Mouse (Mus musculus): ENCODE results near the gene Ifit1.
"Not testable (repeated sequence)": the region's sequence is repeated elsewhere in the genome, so short reads cannot be mapped to it uniquely, and the experiment has no call there.

Gene Ifit1

DNA sequence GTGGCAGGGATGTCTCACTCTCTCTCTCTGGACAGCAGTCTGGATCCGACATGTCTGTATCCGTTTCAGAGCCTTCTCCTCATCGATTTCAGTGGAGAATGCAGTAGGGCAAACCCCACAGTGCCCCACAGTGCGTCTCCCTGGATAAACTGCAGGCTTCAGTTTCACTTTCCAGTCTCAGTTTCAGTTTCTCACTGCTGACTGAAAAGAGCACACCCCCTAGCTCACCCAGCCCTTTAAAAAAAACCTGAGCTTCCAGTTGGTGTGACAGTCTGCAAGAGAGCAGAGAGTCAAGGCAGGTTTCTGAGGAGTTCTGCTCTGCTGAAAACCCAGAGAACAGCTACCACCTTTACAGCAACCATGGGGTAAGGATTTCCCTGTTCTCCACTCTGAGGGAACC is at the start of gene Ifit1, which contains the start of gene Ifit1bl2:
Ifit1 (plus strand) TSS at position 249 of the 400 bp plus-strand sequence.
Ifit1bl2 (minus strand) TSS at position 121 of the 400 bp plus-strand sequence.
- no peak for DNase-seq (ENCODE audit: low read depth, low spot score)

DNA sequence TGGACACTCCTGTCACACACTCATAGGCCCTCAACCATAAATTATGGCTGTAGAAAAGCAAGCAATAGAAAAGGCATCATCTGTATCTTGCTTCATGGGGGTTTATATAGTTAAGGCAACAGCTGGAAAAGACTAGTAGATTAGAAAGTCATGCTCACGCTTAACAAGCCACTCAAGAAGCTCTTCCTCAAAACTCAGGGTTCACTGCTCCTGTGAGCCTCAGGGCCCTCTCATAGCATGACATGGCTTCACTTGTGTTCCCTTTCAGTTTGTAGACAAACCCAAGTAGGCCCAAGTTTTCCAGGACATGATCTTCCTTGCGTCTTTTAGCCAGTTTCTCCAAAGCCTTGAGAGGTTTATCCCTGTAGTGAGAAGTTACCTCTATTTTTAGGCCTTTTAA is 47.2 kb upstream of the Ifit1 start:
- DNase-seq (ENCODE audit: low read depth, low spot score) = no peak

DNA sequence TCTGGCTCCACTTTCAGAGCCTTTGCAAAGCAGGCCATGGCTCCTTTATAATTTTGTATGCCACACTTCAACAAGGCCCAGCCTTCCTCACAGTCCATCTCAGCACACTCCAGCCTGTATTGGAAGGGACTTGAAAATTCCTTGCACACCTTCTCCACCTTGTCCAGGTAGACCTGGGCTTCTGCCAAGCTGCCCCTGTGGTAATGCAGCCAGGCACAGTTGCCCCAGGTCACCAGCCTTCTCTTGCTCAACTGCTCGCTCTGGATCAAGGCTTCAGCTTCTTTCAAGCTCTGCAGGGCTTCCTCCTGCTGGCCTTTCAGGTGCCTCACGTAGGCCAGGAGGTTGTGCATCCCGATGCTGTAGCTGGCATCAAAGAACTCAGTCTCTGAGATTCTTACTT is 46.1 kb upstream of the Ifit1 start:
- DNase-seq (ENCODE audit: low read depth, low spot score) = not testable (repeated sequence)

DNA sequence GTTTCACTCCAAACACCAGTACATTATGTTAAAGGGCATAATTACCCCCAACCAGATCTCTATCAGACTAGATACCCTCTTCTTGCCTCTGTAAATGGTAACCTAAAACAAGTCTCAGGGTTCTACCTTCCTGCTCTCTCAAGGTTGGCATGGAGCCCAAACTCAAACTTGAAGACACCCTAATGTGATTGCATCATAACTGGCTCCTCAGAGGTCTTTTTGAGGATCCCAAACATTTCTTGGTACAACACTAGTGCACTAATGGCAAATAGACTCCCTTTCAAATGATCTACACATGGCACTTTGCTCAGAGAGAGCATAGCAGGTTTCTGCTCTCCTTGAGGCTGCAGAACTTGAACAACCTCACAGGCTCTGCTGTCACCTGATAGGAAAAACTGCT is 43.9 kb upstream of the Ifit1 start:
- no peak for DNase-seq (ENCODE audit: low read depth, low spot score)

DNA sequence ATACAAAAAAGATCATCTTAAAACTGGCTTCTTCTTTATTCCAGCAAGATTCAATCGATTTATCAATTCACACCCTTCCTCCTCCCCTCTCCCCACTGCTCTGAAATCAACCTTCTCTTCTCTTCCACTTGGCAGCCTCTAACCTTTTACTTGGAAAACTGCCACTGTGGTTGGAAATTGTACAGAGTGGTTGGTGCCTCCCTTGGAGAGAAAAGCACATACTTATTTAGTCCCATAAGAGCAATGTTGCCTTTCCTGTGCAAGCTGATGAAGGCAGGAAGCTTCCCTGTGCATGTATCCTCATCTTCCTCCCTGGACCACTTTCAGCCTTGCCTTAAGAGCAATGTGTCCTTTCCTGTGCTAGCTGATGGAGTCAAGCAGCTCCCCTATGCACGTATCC is 42.3 kb upstream of the Ifit1 start:
- no peak for DNase-seq (ENCODE audit: low read depth, low spot score)

DNA sequence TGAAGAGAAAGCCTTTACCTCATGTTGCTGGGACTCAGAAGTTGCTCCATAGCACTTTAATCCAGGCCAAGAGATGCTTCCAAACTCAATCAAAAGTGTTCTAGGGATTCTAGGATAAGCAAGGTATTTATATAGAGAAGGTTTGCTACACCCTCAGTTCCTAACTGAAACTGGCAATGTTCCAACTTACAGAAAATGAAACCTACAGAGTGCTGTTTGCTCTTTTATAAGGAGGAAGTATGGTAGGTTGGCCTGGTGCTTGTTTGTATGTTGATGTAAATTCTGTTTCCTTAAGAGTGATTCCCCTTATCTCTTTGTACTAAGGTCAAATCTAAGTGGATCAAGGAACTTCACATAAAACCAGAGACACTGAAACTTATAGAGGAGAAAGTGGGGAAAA is 41.4 kb upstream of the Ifit1 start:
- DNase-seq (ENCODE audit: low read depth, low spot score) = not testable (repeated sequence)

DNA sequence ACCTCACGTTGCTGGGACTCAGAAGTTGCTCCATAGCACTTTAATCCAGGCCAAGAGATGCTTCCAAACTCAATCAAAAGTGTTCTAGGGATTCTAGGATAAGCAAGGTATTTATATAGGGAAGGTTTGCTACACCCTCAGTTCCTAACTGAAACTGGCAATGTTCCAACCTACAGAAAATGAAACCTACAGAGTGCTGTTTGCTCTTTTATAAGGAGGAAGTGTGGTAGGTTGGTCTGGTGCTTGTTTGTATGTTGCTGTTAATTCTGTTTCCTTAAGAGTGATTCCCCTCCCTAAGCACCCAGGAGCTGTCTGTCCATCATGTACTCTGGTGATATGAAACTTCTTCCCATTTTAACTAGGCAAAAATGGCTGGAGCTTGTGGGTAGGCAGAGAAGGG is 38.8 kb upstream of the Ifit1 start, which contains the start of gene Ifit1bl1:
Ifit1bl1 (minus strand) TSS at position 69 of the 400 bp plus-strand sequence.
- not testable (repeated sequence) for DNase-seq (ENCODE audit: low read depth, low spot score)

DNA sequence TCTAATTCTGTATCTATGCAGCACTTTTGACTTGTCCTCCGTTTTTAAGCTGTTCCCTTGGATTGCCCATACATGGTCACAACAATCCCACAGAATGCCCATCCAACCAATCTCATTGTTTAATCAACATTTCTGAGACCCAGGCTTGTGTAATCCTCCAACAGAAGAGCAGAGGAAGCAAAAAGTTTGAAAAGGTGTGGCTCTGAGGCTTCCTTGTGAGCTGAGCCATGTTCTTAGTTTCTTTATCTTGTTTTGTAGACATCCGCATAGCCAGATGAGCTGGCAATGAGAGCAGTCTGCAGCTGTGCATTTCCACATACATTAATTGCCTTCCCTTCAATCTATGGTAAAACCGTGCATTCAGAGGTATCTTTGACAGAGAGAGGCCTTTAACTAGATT is 35.2 kb upstream of the Ifit1 start:
- DNase-seq (ENCODE audit: low read depth, low spot score) = no peak

DNA sequence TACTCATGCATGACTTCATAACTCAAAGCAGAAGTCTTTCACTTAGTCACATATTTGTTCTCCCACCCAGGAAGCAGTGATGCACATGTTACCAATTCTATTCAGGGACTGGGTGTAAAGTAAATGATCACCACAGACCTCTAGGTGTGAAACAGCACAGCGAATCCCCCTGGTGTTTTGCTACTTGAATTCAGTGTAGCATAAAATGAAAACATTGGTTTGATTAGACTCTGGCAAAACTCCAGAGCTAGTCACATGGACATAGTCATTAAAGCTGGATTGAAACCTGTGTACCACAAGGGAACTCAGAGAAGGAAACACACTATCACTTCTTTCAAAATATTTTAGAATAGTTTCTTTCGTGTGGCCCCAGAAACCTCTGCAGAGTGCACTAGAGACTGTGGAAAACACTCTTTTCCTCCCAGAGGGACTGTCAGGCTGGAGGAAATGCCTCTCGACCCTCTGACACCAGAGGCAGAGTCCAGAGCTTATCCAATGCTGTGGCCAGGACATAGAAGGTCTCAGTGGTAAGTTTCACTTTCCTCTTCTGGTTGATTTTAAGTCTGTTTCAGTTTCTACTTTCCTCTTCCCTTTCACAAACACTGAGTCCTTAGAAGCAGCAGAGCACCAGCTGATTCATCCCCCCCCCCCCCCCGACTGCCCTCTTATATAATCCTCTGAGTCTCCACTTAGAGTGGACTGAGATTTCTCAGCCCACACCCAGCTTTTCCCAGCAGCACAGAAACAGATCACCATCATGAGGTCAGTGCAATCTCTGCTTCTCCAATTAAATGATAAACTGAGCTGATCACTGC is 33.2 kb upstream of the Ifit1 start, which contains the start of gene Ifit3b:
Ifit3b (plus strand) TSS at position 734 of the 815 bp plus-strand sequence.
- not testable (repeated sequence) for DNase-seq (ENCODE audit: low read depth, low spot score)

DNA sequence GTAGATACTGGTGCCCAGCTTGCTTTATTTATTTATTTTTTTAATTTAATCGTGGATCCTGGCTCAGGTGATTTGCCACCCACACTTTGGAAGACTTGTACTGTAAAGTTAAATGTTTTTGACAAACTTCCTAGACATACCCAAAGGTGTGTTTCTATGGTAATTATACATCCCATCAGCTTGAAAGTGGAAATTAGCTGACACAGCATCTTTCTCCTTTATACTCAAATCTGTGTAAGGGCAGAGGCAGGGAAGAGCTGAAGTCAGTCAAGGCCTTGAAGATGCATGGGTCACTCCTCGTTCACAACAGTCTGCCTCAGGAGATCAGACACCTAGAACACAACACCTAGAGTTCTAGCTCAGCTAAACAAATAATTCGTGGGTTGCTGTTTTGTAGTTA is 30.6 kb upstream of the Ifit1 start:
- DNase-seq (ENCODE audit: low read depth, low spot score) = not testable (repeated sequence)

DNA sequence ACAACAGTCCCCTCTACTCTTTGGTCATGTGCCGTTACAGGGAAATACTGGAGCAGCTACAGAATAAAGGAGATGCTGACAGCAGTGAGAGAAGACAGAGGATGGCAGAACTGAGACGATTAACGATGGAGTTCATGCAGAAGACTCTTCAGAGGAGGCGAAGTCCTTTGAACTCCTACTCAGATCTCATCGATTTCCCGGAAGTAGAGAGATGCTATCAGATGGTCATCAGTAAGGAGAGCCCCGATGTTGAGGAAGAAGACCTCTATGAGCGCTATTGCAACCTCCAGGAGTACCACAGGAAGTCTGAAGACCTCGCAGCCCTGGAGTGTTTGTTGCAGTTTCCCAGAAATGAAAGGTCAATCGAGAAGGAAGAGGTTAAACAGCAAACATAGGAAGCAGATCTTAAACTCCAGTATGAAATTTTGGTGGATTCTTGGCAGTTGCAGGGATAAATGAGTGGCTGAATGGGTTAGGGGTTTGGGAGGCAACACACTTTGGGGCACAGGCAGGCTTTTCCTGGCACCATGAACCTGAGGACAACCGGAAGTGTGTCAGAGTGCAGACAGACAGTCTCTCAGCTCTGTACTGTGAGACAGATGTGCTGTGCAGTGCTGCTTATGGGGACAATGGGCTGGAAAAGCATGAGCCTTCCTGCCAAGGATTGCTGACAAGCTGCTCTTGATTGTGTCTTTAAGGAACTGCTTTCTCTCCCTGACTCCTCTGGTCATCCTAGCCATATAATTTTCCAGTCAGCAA is 28.2 kb upstream of the Ifit1 start:
- DNase-seq (ENCODE audit: low read depth, low spot score) = not testable (repeated sequence)

DNA sequence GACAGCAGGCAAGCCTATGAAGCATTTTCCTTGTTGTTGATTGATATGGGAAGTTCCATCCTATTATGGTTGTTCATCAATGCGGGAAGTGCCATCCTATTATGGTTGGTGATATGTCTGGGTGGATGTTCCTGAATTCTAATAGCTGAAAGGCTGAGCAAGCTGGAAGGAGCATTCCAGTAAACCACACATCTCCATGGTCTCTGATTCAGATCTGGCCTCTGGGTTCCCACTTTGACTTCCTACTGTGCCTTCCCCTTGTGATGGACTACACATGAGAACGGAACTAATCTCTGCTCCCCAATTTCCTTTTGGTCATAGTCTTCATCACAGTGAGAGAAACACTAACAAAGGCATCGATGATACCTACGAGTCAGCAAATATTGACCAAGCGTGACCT is 19.8 kb upstream of the Ifit1 start:
- DNase-seq (ENCODE audit: low read depth, low spot score) = no peak

DNA sequence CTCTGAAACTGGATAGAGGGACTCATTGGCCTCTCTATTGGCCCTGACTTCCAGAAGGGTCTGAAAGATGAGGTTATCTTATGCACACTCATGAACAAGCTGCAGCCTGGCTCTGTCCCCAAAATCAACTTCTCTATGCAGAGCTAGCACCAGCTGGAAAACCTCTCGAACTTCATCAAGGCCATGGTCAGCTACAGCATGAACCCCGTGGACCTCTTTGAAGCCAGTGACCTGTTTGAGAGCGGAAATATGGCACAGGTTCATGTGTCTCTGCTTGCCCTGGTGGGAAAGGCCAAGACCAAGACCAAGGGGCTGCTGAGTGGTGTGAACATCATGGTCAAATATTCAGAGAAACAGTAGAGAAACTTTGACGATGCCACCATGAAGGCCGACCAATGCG is 16.9 kb upstream of the Ifit1 start:
- no peak for DNase-seq (ENCODE audit: low read depth, low spot score)

DNA sequence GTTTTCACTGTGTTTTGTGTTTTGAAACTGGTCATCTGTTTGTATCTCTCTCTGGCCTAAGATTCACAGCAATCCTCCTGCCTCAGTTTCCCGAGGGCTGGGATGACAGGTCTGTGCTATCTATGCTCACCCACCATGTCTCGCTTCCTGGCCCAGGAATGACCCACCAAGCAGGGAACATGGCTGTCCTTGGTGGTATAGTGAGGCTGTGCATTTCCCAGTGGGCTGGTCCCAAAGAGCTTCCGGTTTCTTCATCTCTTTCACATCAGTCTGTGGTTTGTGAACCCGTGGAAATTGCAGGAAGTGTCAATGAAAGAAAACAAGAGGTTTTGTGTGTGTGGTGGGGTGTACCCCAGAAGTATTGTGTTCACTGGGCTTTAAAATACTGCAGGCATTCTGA is 16.0 kb upstream of the Ifit1 start:
- DNase-seq (ENCODE audit: low read depth, low spot score) = no peak

DNA sequence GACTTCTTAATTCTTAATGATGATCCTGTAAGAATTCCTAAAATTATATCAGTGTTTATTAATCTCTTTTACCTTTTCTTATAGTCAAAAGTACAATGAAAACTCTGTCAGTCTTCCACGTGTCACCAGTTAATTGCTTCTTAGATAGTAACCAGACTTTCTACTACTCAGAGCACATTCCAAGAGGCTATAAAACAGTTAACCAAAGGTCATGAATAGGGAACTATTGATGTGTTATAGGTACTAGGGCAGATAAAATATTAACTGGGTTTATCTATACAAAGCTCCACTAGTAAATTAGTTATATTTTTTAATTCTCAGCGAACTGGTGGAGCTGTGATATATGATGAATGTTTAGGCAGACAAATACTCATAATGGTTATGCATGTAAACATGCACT is 13.2 kb upstream of the Ifit1 start:
- DNase-seq (ENCODE audit: low read depth, low spot score) = no peak

DNA sequence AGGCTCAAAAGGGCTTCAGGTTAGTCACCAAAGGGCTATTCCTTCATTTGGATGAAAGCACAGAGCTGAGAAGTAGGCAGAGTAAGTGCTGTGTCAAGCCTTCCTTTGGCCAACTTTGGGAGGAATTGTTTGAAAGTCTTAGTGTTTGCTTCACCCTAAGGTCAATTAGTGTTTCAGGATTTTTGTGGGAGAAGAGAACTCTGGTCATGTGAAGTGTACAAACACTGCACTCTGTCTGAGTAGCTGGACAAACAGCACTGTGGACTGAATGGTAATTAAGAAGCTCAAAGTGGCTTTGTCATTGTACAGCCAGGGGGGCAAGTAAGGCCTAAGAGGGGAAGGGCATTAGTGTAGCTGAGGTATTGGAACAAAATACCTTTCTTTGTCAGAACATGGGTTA is 9.2 kb upstream of the Ifit1 start:
- DNase-seq (ENCODE audit: low read depth, low spot score) = no peak

DNA sequence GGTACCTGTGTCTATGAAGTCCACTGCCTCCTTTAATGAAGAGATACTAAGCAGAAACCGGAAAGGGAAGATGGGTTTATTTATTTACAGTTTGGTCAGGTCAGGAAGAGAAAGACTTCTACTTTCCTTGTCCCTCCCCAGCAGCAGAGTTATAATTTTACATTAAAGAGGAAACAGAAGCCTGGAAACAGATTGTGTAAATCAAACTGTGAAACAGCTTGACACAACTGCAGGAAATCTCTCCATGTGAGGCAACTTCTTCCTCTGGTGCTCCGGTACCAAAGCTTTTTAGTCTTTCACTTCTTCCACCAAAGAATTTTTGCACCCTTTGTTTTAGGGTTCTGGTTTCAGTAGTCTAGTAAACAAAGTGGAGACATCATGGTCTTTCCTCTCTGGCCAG is 7.2 kb upstream of the Ifit1 start:
- no peak for DNase-seq (ENCODE audit: low read depth, low spot score)

DNA sequence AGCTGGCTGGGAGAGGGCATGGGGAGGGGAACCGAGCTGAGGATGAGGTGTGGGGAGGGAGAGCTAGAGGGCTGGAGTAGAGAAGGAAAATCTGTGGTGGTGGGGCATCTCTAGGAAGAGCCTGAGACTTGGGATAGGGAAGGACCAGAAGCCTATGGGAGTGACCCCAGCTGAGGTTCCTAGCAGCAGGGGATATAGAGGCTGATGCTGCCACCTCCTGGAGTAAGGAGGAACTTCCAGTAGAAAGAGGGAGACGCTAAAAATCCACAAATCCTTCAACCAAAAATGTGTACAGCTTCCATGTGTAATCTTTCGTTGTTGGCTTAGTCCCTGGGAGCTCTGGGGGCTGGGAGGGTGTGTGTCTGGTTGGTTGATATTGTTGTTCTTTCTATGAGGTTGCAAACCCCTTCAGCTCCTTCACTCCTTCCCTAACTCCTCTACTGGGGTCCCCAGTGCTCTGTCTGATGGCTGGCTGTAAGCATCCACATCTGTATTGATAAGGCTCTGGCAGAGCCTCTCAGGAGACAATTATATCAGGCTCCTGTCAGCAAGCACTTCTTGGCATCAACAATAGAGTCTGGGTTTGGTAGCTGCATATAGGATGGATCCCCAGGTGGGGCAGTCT is 3.6 kb upstream of the Ifit1 start:
- peak; percentile 23 for DNase-seq (ENCODE audit: low read depth, low spot score)

DNA sequence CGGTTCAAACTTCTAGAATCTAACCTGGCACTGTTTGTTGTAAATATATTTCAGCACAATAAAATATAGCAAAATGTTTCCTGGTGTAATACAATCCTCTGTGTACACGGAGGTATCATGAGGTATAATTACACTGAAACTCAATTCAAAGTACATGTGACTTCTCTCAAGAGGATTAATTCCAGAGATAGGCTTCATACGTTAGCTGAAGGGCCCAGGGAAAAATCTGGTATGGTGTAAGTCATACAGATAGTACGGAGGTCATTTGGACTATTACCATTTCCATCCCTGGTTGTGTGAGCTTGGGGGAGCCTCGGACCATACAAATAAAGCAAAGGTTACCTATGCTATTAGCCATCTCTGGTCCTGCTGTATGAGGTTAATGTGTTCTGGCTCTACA is 1.9 kb downstream of the Ifit1 start:
- DNase-seq (ENCODE audit: low read depth, low spot score) = no peak

DNA sequence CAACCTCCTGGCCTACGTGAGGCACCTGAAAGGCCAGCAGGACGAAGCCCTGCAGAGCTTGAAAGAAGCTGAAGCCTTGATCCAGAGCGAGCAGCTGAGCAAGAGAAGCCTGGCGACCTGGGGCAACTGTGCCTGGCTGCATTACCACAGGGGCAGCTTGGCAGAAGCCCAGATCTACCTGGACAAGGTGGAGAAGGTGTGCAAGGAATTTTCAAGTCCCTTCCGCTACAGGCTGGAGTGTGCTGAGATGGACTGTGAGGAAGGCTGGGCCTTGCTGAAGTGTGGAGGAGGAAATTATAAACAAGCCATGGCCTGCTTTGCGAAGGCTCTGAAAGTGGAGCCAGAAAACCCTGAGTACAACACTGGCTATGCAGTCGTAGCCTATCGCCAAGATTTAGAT is 7.0 kb downstream of the Ifit1 start:
- DNase-seq (ENCODE audit: low read depth, low spot score) = not testable (repeated sequence)

DNA sequence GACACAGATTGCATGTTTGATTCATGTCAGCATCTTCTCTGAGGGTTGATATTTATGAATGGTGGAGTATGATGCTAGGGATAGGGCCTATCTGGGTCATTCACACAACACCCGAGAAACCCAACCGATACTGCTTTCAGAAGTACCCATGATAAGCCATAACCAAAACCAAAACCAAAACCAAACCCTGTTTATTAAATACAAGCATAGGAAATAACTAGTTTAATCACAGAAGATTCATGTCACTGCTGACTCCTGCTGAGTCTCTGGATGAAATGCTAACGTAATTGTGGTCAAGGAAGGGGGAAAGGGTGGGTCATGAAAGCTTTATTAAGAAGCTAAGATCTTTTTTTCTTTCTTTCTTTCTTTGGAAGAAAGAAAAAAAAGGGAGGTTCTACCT is 9.6 kb downstream of the Ifit1 start:
- no peak for DNase-seq (ENCODE audit: low read depth, low spot score)

DNA sequence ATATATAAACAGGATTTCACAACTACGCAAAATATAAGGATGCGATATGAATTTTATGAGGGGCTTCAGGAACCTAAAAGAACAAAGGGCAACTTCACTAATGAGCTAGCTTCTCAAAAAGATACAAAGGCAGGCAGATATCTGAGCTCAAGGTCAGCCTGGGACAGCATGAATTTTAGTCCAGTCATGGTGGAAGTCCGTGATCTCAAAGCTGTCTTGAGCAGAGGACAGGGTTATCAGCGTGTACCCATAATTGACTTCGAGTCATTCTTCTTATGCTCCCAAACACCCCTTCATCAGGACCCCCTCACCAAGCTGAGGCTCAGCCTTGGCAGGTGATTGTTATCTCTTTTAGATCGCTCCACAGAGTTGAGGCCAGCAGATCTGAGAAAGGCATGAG is 10.3 kb downstream of the Ifit1 start:
- DNase-seq (ENCODE audit: low read depth, low spot score) = no peak
